Mouse (Mus musculus): ENCODE results near the gene Ppm1a. TPM values are rescaled to one million over a fixed set of nuclear protein-coding genes. Genes with fewer than 3 reads are reported as not detected.

Gene Ppm1a
- total RNA-seq, 2 experiments from 2014 or later: 234 to 247 TPM

Other genes with a start within 250 kb of the Ppm1a start
- gene Pcnx4, start 221.1 kb upstream of the Ppm1a start, total RNA-seq (2021): 10 to 100 TPM; 28.5 to 31.8 TPM
- gene Gm4756, start 107.8 kb upstream of the Ppm1a start, total RNA-seq (2021): not detected
- gene Dhrs7, start 92.5 kb upstream of the Ppm1a start, total RNA-seq (2021): 10 to 100 TPM; 15.0 to 15.8 TPM
- gene Six6, start 182.4 kb downstream of the Ppm1a start, total RNA-seq (2021): under 1 TPM in 1 of 2 experiments, not detected in 1; 0.10 TPM
- gene 4930447C04Rik, start 183.3 kb downstream of the Ppm1a start, total RNA-seq (2021): 1 to 10 TPM; 5.8 to 7.8 TPM

Measured in left cerebral cortex, postnatal 4 days (tissue).